Mouse (Mus musculus) kidney, adult 11 months (tissue): ENCODE data around the gene Tldc1.

Experiments used
- DNase-seq: peaks from one replicate; pipeline ENCODE4 v3.0.0; 2022

Gene Tldc1

DNA sequence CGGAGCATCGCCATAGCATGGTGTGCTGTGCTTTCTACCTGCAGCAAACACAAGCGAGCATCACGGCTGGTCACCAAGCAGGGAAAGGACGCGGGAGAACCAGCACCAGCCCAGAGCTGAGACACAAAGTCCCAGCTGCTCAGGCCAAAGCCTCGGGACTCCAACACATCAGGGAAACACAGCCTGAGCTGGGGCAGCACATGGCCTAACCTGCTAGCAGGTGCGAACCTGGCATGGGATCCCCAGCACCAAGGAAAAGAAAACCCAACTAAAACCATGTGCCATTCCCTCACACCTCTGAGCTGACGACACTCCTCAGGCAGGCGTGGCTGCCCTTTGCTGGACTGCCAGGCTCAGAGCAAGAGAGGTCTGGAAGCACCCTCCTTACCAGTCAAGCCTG, 12.9 kb downstream of the Tldc1 start:
- DNase-seq, result no peak

DNA sequence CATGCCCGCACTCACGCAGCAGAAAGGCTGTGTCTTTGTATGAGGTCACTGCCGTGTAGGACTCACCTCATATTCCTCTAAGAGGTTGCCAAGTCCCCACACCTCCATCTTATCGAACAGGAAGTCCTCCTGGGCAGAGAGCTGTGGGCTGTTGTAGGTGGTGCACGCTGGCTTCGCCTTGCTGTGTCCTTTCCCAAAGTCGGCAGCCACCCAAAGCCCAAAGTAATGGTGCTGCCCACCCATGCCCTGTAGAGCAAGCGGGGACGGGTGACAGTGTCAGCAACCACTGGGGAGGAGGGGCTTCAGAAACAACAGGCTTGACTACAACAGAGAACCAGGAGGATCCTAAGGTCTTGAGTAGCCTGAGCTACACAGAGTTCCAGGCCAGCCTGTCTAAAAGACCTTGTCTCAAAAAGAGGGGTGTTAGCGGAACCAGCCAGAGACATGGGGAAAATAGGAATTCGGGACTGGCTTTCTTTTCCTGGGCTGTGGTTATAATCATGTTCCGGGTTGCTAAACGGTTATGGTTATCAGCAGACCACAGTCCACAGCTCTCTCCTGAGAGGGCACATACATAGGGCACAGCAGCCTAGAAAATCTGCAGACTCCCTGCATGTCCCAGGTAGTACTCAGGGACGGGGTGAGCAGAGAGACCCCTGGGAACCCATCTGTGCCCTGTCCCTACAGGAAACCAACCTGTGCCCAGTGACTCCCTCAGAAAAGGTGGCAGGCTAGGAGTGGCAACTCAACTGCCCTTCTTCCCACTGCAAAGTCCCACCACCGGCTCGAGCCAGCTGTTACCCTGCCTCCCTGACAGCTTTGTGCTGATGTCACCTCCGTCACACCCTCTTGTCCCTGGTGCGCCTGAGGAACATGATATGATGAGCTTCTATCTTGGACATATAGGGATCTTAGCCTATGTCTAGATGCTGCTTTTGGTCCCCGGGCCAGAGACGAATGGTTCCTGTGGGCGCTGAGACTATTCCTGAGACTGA, 15.7 kb downstream of the Tldc1 start:
- DNase-seq, result no peak

- DNase-seq, result no peak
Measured at GRCm38 (mm10) chr8:119761692-119762091, 16.5 kb downstream of the Tldc1 start.

DNA sequence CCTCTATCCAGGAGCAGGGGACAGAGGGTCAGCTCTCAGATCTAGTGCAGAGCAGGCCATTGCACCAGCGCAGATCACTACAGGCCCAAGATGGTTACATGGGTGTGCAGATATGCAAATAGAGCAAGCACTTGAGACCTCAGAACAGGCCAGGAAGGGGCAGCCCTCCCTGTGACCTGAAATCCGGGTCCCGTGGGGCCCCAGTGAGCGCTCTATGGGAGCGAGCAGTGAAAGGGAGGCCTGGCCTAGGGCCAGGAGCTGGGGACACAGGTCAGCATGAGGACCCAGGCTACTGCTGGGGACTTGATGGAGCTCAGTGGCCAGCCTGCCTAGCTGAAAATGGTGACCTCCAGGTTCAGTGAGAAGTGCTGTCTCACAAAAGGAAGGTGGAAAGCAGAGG, 21.7 kb downstream of the Tldc1 start:
- no peak for DNase-seq

- DNase-seq, result no peak
Measured at GRCm38 (mm10) chr8:119756147-119756461, 22.1 kb downstream of the Tldc1 start.

DNA sequence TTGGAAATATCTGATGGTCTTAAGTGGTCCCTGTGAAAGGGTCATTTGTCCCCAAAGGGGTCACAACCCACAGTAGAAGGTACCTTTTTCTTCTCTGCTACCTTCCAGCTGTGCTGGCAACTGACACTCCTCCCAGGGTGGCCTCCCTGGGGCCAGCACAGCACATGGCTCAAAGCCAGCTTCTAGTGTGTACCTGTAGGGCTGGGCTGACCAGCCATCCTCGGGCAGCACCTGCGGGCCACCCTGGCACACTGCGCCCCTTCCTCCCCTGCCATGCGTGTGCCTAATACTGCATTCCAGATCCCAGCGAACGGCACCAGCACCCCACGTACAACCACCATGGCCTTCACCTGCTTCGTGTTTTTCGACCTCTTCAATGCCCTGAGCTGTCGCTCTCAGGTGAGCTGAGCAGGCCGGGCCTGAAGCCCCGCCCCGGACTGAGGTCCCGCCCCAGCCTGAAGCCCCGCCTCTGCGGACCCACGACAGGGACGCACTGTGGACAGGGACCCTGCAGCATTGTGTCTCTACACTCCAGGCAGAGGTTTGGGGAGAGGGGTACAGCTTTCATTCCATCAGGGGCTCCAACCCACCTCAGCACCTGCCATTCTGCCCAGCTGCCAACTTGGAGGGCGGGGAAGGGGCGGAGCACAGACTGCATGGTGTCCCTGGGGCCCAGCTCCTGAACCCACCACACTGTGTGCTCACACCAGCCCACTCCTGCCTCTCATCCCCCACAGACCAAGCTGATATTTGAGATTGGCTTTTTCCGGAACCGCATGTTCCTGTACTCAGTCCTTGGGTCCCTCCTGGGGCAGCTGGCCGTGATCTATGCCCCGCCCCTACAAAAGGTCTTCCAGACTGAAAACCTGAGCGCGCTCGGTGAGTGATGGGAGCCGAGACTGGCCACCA, 22.7 kb downstream of the Tldc1 start:
- peak; percentile 46 for DNase-seq

- no peak for DNase-seq
Measured at GRCm38 (mm10) chr8:119744604-119745003, 33.6 kb downstream of the Tldc1 start.

DNA sequence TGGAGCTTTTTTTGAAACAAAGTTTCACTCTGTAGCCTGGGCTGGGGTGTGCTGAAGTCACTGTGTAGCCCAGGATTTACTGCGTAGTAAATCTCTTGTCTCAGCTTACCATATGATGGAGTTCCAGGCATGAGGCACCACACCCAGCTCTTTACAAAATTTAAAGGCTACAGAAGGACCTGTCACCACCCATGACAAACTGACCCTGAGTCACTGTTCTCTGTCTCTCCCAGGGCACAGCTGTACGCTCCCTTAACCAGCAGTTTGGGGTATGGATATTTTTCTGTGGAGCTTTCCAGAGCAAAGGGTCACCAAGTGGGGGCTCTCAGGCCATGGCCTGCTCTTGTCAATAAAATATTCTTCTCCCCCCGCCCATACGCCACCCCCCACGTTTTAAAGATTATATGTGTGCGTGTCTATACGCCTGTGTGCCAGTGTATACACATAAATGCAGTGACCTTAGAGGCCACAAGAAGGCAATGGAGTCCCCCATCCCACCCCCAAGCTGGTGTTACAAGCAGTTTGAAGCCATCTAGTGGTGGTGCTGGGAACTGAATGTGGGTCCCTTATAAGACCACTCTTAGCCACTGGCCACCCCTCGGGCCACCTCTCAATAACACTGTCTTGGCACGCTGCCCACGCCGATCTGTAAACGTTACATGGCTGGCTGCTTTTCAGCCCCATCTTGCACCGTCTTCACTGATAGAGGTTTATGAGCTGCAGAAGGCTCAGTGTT, 34.8 kb downstream of the Tldc1 start:
- DNase-seq, result peak; percentile 13

- no peak for DNase-seq
Measured at GRCm38 (mm10) chr8:119742409-119742808, 35.8 kb downstream of the Tldc1 start.

- DNase-seq, result no peak
Measured at GRCm38 (mm10) chr8:119740634-119741033, 37.6 kb downstream of the Tldc1 start.

DNA sequence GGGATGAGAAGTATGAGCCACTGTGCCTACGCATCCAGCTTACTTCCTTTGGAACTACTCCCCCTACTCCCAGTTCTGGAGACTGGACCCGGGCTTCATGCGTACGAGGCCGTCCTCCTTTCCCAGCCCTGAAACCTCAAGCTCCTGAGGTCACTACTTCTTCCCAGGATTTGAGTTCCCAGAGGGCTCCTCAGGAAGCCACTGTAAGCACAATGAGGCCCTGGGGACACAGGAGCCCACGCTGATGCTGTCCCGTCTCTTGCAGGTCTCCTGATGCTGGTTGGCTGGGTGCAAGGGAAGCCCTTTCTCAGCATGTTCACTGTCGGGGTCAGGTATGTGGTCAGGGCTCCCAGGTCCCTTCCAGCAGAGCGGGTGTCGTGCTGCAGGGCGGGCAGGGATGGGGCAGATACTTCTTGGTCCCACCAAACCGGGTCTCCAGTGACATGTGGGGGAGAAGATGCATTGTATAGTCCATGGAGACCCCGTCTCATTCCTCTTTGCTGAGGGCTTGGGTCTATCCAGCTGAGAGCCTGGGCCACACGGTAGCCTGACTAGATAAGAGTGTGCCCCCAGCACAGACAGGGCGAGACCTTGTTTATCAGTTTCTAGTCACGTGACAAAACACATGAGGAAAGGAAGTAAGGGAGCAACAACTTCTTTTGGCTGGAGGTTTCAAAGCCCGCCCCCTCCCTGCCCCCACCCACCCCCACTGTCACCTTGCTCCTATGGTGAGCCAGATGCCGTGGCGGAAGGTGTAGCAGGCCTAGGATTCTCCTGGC, 39.9 kb downstream of the Tldc1 start:
- DNase-seq, result no peak

DNA sequence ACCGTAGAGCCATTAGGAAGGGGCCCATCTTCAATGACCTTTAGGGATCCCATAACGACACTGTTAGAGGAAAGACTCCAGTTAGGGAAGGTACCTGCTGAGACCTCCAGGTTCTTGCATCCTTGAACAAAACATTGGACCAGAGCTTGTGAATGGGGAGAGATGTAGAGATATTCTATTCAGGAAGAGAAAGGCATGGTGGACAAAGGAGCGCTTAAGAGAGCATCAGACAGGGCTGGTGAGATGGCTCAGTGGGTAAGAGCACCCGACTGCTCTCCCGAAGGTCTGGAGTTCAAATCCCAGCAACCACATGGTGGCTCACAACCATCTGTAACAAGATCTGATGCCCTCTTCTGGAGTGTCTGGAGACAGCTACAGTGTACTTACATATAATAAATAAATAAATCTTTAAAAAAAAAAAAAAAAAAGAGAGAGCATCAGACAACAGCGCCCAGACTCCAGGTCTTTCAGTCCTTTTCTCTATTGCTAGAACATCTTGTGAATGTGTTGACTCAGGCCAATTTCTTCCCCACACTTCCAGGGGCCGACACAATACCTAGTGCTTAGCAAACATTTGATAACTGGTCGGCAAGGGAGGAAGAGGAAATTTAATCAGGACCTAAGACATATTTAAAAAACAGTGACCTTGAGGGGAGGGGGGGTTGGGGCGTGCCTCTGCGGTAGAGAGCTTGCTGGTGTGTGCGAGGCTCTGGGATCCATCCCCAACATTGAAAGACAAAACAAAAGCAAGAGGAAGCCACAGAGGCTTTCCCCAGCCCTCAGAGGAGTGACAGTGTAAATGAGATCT, 40.9 kb downstream of the Tldc1 start:
- no peak for DNase-seq

GRCm38 (mm10) chr8:119736348-119736917, 41.8 kb downstream of the Tldc1 start:
- no peak for DNase-seq

DNA sequence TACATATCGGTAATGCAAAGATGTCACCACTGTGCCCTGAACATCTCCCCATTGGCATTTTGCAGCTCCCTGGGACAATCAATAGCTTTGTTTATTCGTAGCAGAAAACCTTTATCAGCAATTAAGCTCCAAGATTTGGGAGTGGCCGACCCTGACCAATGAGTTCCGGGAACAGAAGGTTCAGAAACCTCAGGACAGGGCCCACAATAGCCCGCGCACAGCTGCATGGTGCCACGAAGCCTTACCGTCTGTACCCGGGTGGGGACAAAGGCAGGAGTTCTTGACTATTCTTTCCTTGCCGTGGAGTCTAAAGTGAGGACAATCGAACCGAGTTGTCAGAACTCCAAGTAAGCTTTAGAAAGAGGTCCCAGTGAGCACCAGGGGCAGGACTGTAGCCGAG, 46.1 kb downstream of the Tldc1 start:
- DNase-seq, result no peak

DNA sequence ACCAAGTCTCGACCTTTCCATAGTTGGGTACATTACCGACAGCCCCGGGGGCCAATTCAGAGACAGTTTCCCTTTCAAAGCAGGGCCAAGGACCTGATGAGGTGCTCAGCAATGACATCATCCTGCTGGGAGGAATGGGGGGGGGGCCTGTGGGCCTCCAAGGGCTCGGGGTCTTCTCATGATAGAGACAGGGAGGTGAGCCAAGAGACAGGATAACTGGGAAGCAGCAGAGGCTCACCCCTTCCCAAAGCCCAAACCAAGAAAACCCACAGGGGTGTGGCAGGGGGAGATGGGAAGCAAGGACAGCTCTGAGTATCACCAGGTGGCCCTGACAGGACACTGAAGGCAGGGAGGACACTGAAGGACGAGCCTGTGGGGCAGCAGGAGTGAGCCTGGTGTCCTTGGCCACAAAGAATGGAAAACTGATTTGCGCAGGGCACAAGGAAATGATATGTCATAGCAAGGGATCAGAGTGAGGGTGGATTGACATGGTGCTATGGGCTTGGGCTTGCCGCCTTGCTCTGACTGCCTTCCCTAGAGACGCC, 49.8 kb downstream of the Tldc1 start:
- DNase-seq, result no peak

- no peak for DNase-seq
Measured at GRCm38 (mm10) chr8:119727093-119727492, 51.1 kb downstream of the Tldc1 start.

DNA sequence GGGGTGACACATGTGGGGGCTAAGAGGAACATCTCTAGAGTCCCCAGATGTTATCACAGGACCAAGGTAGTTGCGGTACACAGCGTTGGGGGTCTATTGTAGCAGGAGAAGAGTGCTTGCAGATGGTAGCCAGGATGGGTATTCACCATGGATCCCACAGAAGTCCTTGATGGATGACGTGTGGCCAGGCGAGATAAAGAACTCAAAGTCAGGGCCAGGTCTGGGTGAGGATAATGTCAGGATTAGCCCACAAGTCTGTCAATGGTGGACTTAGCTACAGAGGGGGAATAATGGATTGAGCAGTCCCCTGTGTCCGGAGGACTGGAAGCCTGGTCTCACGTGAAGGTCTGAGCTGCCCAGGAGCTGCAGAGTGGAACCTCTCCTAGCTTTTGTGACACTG, 53.6 kb downstream of the Tldc1 start:
- DNase-seq, result no peak

- no peak for DNase-seq
Measured at GRCm38 (mm10) chr8:119723676-119724075, 54.5 kb downstream of the Tldc1 start.

GRCm38 (mm10) chr8:119722348-119722747, 55.9 kb downstream of the Tldc1 start:
- DNase-seq, result no peak

DNA sequence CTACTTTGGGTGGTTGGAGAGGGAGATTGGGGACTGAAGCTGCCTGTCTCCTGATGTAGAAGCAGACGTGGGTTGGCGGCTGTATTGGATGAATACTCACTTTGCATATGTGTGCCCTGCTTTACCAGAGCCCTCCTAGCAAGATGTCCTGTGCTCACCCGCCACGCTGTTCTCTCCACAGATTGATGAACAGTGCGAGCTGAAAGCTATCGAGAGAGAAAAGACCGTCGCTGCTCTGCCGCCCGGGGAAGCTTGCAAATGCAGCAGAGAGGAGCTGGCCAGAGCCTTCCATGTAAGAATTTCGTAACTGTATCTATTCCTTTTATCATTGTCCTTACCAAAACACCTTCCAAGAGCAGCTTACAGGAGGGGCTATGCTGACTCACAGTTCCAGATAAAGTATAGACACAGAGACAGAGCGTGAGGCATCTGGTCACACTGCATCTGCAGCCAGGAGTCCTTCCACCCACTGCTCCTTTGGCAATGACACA, 59.2 kb downstream of the Tldc1 start:
- DNase-seq, result no peak

DNA sequence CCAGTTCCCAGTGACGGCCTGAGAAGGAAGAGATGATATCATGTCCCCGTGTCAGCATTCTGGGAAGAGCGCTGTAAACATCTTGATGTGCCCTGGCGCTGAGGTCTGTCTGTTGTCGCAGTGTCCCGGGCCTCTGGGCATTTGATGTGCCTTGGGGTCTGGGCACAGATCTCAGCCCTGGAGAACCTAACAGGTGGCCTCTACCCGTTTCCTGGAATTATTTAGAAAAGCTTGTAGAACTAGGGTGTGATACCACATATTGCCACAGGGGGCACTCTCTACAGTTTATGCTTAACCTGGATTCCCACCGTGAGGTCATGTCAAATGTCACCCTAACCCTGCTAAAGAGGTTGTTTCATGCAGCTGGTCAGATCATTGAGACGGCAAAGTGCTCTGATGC, 60.5 kb downstream of the Tldc1 start:
- no peak for DNase-seq
